Mouse (Mus musculus): ENCODE data around the gene Gm15517. TPM values are rescaled to one million over a fixed set of nuclear protein-coding genes. Genes with fewer than 3 reads are reported as not detected.

Gm15517 gene
- polyA plus RNA-seq, 1 experiment: not detected

DNA sequence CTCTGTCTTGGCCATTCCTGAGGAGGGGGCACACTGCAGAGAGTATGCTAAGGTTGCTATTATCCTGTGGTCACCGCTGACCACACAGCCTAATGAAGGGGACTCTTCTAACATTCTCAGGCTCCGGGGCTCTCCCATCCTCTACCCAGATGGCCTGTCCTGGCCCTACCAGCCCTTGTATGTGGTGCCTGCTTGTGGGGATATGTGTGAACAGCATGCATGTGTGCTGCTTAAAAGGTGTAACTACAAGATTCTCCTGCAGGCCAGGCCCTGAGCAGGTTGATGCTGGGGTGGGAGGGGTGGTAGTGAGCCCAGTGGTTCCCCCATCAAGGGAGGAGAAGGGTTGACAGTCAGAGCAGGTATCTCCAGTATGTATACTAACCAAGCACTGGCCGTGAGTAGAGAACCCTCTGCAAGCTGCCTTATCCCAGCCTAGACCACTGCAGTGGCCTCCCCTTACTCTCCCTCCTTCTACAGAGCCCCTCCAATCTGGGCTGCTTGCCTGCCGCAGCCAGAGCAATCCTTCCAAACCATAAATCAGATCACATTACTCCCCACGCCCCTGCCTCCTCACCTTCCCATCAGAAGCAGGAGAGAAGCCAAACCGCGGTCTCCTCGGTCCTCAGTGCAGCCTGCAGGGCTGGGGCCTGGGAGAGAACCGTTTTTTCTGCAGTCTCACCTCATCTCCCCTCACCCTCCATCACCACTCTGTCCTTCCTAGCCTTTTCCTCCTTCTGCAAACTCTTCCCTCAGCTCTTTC lies 46.2 kb downstream of the Gm15517 start:
- peaks cover 30% of the 10 kb centered on the region for H3K4me1 ChIP-seq (ENCODE audit: control insufficient read depth, insufficient read depth, insufficient read length)
- TF ChIP-seq POLR2A (IDR thresholded peaks at IDR 0.05; ENCODE audit: low read depth, low read length): no peak
- TF ChIP-seq CTCF (IDR thresholded peaks at IDR 0.05; ENCODE audit: extremely low read depth, insufficient read depth, insufficient read length, insufficient replicate concordance): no peak
- 63% methylated on average over 9 of the region's 9 CpGs for WGBS
- H3K36me3 ChIP-seq (ENCODE audit: control insufficient read depth, insufficient read depth, low read length): no peaks in the 10 kb centered on the region
- DNase-seq (ENCODE audit: low read depth in 1 of 2, low spot score in 2 of 2): no peak
- no peak overlapping the region for H3K4me3 ChIP-seq (ENCODE audit: extremely low read depth, insufficient read depth, insufficient read length)
- no peak overlapping the region for H3K27ac ChIP-seq (ENCODE audit: insufficient read depth, low read length)
- H3K27me3 ChIP-seq (ENCODE audit: control insufficient read depth, insufficient read depth, low read length): peaks cover 6% of the 10 kb centered on the region; the same call in 1 of the 2 replicates

DNA sequence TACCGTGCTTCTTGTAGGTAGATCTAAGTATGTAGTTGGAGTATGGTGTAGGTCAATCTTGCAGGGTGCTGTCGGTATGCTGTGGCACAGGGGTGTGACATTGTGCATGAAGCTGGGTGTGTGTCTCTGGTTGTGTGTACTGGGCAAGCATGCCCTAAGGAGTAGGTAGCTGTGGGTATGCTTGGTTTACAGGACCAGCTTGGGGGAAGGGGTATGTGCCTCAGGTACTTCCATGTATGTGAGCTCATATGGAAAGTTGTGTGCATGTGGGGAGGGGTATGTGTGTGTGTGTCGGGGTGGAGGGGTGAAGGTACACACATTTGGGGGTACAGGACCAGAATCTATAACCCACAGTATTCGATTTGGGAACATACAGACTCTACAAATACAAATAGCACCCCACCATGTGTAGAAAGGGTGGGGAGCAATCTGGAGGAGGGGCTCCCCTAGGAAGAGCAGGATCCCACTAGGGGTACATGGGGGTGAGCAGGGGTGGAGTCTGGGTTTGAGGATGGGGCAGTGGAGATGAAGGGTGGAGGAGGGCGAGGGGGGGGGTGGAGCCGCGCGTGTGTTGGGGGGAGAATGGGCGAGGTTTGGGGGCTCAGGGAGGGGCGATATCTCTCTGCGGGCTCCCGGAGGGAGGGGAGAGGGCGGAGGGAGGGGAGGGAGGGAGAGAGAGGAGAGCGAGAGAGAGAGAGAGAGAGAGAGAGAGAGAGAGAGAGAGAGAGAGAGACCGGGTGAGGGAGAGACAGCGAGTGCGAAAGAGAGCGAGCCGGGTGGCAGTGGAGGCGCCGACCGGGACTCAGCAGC lies 48.4 kb downstream of the Gm15517 start, which contains the start of gene Shank1:
Gene Shank1 (plus strand): TSS at position 779 of the 810 bp plus-strand sequence.
- Histone ChIP-seq H3K36me3 (ENCODE audit: control insufficient read depth, insufficient read depth, low read length) (no peaks in the 10 kb centered on the region), H3K27ac (ENCODE audit: insufficient read depth, low read length) (no peak within 1 kb of the TSS; the same call in 1 of the 2 replicates), H3K27me3 (ENCODE audit: control insufficient read depth, insufficient read depth, low read length) (peaks cover 6% of the 10 kb centered on the region; the same call in 1 of the 2 replicates), H3K4me3 (ENCODE audit: extremely low read depth, insufficient read depth, insufficient read length) (peak within 1 kb of the TSS; percentile 55; the same call in 1 of the 2 replicates), H3K4me1 (ENCODE audit: control insufficient read depth, insufficient read depth, insufficient read length) (peaks cover 29% of the 10 kb centered on the region)
- no peak for TF ChIP-seq CTCF (IDR thresholded peaks at IDR 0.05; ENCODE audit: extremely low read depth, insufficient read depth, insufficient read length, insufficient replicate concordance)
- 38% methylated on average over 9 of the region's 22 CpGs for WGBS
- DNase-seq (ENCODE audit: low read depth in 1 of 2, low spot score in 2 of 2): no peak

DNA sequence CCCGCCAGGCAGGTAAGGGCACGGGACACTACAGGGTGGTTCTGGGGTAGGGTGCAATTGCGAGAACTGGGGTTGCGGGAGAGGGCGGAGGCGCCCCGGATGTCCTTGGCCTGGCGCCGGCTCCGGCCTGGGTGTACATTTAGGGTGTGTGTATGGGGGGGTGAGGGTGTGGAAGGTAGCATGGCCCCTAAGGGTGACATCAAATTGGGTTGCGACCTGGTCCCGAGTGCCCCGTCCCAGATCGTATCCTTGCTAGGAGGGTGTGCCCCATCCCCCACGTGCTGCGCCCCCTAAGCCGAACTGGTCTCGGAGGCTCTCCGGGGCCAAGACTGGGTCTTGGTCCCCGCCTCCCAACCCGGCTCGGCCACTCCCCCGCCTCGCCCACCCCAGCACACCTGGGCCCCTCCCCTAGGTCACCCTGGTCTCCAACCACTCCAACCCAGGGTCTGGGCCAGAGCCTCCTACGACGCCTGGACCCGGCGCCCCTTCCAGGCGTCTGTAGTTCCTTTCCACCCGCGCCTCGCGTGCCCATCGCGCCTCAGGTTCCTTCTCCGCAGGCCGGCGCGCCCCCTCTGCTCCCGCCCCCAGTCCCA lies 49.1 kb downstream of the Gm15517 start:
- no peaks in the 10 kb centered on the region for H3K36me3 ChIP-seq (ENCODE audit: control insufficient read depth, insufficient read depth, low read length)
- H3K4me1 ChIP-seq (ENCODE audit: control insufficient read depth, insufficient read depth, insufficient read length): peaks cover 29% of the 10 kb centered on the region
- 2% methylated on average over 39 of the region's 40 CpGs for WGBS
- peak overlapping the region; percentile 55; the same call in 1 of the 2 replicates for H3K4me3 ChIP-seq (ENCODE audit: extremely low read depth, insufficient read depth, insufficient read length)
- TF ChIP-seq CTCF (IDR thresholded peaks at IDR 0.05; ENCODE audit: extremely low read depth, insufficient read depth, insufficient read length, insufficient replicate concordance): no peak
- TF ChIP-seq POLR2A (IDR thresholded peaks at IDR 0.05; ENCODE audit: low read depth, low read length): no peak
- peak in 1 of 2 experiments; percentile 40 for DNase-seq (ENCODE audit: low read depth in 1 of 2, low spot score in 2 of 2)
- H3K27me3 ChIP-seq (ENCODE audit: control insufficient read depth, insufficient read depth, low read length): peaks cover 6% of the 10 kb centered on the region; the same call in 1 of the 2 replicates
- H3K27ac ChIP-seq (ENCODE audit: insufficient read depth, low read length): no peak overlapping the region

DNA sequence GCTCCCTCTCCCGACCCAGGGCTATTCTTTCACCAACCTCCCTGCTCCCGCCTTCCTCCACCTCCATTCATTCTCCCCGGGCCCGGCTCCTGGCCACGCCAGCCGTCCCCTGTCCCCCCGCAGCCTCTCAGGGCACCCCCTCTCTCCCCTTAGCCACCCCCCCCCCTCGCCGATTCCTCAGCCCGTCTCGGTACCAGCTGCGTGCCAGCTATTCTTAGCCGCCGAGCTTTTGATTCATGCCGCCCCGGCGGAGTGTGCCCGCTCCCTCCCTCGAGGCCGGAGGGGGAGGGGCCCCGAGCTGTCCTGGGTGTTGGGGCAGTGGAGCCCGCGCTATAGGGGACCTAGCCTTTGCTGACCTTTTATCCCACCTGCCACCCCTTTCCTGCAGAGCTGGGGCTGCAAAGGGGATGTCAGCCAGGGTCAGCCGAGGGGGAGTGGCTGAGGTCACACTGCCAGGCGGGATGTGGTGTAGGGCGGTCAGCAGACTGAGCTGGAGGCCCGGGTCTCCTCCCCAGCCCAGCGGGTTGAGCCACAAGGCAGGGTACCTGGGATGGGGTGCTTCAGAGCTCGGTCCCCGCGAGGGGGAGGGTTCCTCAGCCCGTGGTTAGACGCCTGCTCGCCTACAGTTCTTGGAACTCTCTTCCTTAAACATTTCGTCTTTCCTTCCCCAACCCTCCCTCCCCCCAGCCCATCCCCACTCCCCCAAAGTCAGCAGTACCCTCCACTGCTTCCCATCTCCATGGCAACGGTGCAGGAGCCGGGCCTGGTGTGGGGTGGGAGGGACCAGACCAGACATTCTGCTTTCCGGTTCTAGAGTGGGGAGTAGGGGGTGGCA lies 49.8 kb downstream of the Gm15517 start:
- peak in 1 of 2 experiments; percentile 56 for DNase-seq (ENCODE audit: low read depth in 1 of 2, low spot score in 2 of 2)
- peaks cover 6% of the 10 kb centered on the region; the same call in 1 of the 2 replicates for H3K27me3 ChIP-seq (ENCODE audit: control insufficient read depth, insufficient read depth, low read length)
- WGBS: 1% methylated on average over 37 of the region's 38 CpGs

More for the DNA sequence above, 49.8 kb downstream of the Gm15517 start:
- Histone ChIP-seq H3K27ac (ENCODE audit: insufficient read depth, low read length) (peak overlapping the region; percentile 48), H3K4me1 (ENCODE audit: control insufficient read depth, insufficient read depth, insufficient read length) (peaks cover 23% of the 10 kb centered on the region), H3K36me3 (ENCODE audit: control insufficient read depth, insufficient read depth, low read length) (no peaks in the 10 kb centered on the region), H3K4me3 (ENCODE audit: extremely low read depth, insufficient read depth, insufficient read length) (peak overlapping the region; percentile 55; the same call in 1 of the 2 replicates)
- TF ChIP-seq CTCF (IDR thresholded peaks at IDR 0.05; ENCODE audit: extremely low read depth, insufficient read depth, insufficient read length, insufficient replicate concordance) (no peak), POLR2A (IDR thresholded peaks at IDR 0.05; ENCODE audit: low read depth, low read length) (no peak)

Other genes with a start within 250 kb of the Gm15517 start
- gene Klk1b26, start 249.3 kb upstream of the Gm15517 start, polyA plus RNA-seq (2012; rRNA removed): not detected in 2 replicates
- 4.1 and 4.4 TPM in 2 replicates for gene Klk1b27, start 209.2 kb upstream of the Gm15517 start, polyA plus RNA-seq (2012; rRNA removed)
- not detected in 2 replicates for gene Klk1b21, start 159.1 kb upstream of the Gm15517 start, polyA plus RNA-seq (2012; rRNA removed)
- 13.3 TPM in 1 of 2 replicates, not detected in the other for gene Klk1b22, start 148.8 kb upstream of the Gm15517 start, polyA plus RNA-seq (2012; rRNA removed)
- 0.06 TPM in 1 of 2 replicates, not detected in the other for gene Klk1b16, start 124.7 kb upstream of the Gm15517 start, polyA plus RNA-seq (2012; rRNA removed)
- 0.75 and 1.0 TPM in 2 replicates for gene Klk1b24, start 73.2 kb upstream of the Gm15517 start, polyA plus RNA-seq (2012; rRNA removed)
- gene Klk1b3, start 63.3 kb upstream of the Gm15517 start, polyA plus RNA-seq (2012; rRNA removed): 0.97 and 2.0 TPM in 2 replicates
- 3.0 and 6.3 TPM in 2 replicates for gene Klk1b4, start 54.0 kb upstream of the Gm15517 start, polyA plus RNA-seq (2012; rRNA removed)
- 8.7 and 9.8 TPM in 2 replicates for gene Klk1b5, start 45.5 kb upstream of the Gm15517 start, polyA plus RNA-seq (2012; rRNA removed)
- 834 and 917 TPM in 2 replicates for gene Klk1, start 36.1 kb upstream of the Gm15517 start, polyA plus RNA-seq (2012; rRNA removed)
- gene Gm36864, start 25.3 kb upstream of the Gm15517 start, polyA plus RNA-seq (2012; rRNA removed): not detected in 2 replicates
- 1.4 TPM in 2 replicates for gene 1700028J19Rik, start 14.8 kb upstream of the Gm15517 start, polyA plus RNA-seq (2012; rRNA removed)
- 98.9 and 139 TPM in 2 replicates for gene 2410002F23Rik, start 14.7 kb upstream of the Gm15517 start, polyA plus RNA-seq (2012; rRNA removed)
- not detected in 2 replicates for gene Acp4, start 4.1 kb upstream of the Gm15517 start, polyA plus RNA-seq (2012; rRNA removed)
- 4.0 and 5.2 TPM in 2 replicates for gene Clec11a, start 45.5 kb downstream of the Gm15517 start, polyA plus RNA-seq (2012; rRNA removed)
- 4.5 and 4.8 TPM in 2 replicates for gene Shank1, start 48.8 kb downstream of the Gm15517 start, polyA plus RNA-seq (2012; rRNA removed)
- gene Syt3, start 122.7 kb downstream of the Gm15517 start, polyA plus RNA-seq (2012; rRNA removed): 1.2 and 2.5 TPM in 2 replicates
- gene 1700008O03Rik, start 124.4 kb downstream of the Gm15517 start, polyA plus RNA-seq (2012; rRNA removed): 0.40 and 0.68 TPM in 2 replicates
- gene Lrrc4b, start 167.6 kb downstream of the Gm15517 start, polyA plus RNA-seq (2012; rRNA removed): 0.22 and 0.23 TPM in 2 replicates
- gene Aspdh, start 203.9 kb downstream of the Gm15517 start, polyA plus RNA-seq (2012; rRNA removed): 0.40 TPM in 1 of 2 replicates, not detected in the other
- gene Josd2, start 206.5 kb downstream of the Gm15517 start, polyA plus RNA-seq (2012; rRNA removed): 124 and 171 TPM in 2 replicates
- gene Emc10, start 235.1 kb downstream of the Gm15517 start, polyA plus RNA-seq (2012; rRNA removed): 188 and 231 TPM in 2 replicates
- gene Fam71e1, start 235.1 kb downstream of the Gm15517 start, polyA plus RNA-seq (2012; rRNA removed): 5.1 and 7.3 TPM in 2 replicates

Data from spleen, adult 2 months (tissue).